Mouse (Mus musculus): Measurements from ENCODE around the gene Prdm4. TPM values are rescaled to one million over a fixed set of nuclear protein-coding genes. Genes with fewer than 3 reads are reported as not detected.
A peak's percentile ranks its signal among the peaks of the same experiment; 100 is the strongest.

The Prdm4 gene
- polyA plus RNA-seq, 1 experiment from 2014 or later = 10.1 TPM

DNA sequence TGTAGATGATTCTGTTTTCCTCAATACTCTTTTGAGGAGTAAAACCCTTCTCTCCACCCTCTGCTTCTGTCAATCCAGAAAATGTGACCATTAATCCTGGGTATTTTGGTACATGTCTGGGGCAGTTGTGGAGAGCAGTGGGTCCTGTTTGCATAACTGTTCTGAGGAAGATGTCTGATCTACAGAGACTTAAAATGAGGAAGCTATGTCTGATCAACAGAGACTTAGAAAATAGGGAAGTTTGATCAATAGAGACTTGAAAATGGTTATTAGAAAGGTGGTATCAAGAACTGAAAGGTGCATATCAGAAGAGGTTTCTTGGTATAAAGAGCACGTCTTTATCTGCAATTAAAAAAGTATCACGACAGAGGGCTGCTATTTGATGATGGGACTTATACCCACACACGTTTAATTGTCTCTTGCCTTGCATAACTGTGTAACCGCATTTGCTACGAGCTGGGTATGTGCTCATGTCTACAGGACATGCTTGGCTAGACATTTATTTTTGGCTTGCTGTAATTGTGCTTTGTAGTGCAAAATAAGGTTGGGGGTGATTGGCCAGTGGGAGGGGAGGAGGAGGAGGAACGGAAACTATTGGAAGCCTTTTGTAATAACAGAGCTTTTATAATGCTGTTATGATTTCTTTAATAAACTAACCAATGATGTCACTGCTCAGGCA is 35.0 kb upstream of the Prdm4 start:
- H3K9ac ChIP-seq (ENCODE audit: low read length) = no peak overlapping the region
- no peak overlapping the region for H3K4me3 ChIP-seq (replicated peaks; ENCODE audit: low read length)
- H3K4me1 ChIP-seq (ENCODE audit: control insufficient read depth, insufficient read depth, low read length) = peaks cover 4% of the 10 kb centered on the region; the same call in 1 of the 2 replicates
- H3K9me3 ChIP-seq (replicated peaks; ENCODE audit: control insufficient read depth, low read length) = no peaks in the 10 kb centered on the region
- WGBS = 85% methylated on average over 6 of the region's 6 CpGs
- no peaks in the 10 kb centered on the region for H3K27me3 ChIP-seq (ENCODE audit: control insufficient read depth, insufficient read depth, low read length)
- no peak overlapping the region for H3K4me2 ChIP-seq (ENCODE audit: low read depth, low read length)
- peaks cover 28% of the 10 kb centered on the region for H3K36me3 ChIP-seq (ENCODE audit: control insufficient read depth, insufficient read depth, low read length)
- ATAC-seq (ENCODE audit: insufficient read depth, low FRiP score) = no peak
- H3K27ac ChIP-seq (ENCODE audit: low read length) = no peak overlapping the region

DNA sequence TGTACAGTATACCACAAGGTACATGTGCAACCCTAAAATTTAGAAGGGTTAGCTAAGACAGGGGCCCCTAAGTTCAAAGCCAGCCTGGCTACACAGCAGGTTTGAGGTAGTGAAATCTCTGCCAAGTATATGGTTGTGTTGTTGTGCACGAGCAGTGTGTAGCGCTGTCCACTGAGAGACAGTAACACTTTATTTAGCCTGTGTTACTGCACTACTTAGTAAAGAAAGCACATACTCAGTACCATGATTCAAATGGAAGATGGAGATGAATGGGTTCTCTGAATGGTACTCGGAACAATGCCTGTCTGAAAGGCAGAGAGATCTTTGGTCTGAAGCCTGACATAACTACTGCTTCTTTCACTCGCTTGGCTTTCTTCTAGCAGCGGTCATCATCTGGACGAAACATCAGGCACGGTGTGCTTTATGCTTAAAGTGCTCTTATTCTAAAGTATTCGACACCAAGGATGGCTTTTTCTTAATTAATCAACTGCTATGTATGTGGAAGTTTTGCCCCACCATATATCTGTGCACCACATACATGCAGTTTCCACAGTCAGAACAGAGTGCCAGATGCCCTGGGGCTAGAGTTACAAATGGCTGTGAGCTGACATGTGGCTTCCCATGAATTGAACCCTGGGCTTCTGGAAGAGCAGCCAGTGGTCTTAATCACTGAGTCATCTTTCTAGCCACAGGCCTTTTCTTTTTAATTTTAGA is 31.7 kb upstream of the Prdm4 start:
- WGBS = 95% methylated on average over 8 of the region's 8 CpGs
- no peak overlapping the region for H3K27ac ChIP-seq (ENCODE audit: low read length)
- peaks cover 42% of the 10 kb centered on the region for H3K36me3 ChIP-seq (ENCODE audit: control insufficient read depth, insufficient read depth, low read length)
- H3K4me2 ChIP-seq (ENCODE audit: low read depth, low read length) = no peak overlapping the region
- H3K4me1 ChIP-seq (ENCODE audit: control insufficient read depth, insufficient read depth, low read length) = no peaks in the 10 kb centered on the region
- no peaks in the 10 kb centered on the region for H3K27me3 ChIP-seq (ENCODE audit: control insufficient read depth, insufficient read depth, low read length)
- ATAC-seq (ENCODE audit: insufficient read depth, low FRiP score) = no peak
- H3K4me3 ChIP-seq (replicated peaks; ENCODE audit: low read length) = no peak overlapping the region
- H3K9me3 ChIP-seq (replicated peaks; ENCODE audit: control insufficient read depth, low read length) = no peaks in the 10 kb centered on the region
- no peak overlapping the region for H3K9ac ChIP-seq (ENCODE audit: low read length)

DNA sequence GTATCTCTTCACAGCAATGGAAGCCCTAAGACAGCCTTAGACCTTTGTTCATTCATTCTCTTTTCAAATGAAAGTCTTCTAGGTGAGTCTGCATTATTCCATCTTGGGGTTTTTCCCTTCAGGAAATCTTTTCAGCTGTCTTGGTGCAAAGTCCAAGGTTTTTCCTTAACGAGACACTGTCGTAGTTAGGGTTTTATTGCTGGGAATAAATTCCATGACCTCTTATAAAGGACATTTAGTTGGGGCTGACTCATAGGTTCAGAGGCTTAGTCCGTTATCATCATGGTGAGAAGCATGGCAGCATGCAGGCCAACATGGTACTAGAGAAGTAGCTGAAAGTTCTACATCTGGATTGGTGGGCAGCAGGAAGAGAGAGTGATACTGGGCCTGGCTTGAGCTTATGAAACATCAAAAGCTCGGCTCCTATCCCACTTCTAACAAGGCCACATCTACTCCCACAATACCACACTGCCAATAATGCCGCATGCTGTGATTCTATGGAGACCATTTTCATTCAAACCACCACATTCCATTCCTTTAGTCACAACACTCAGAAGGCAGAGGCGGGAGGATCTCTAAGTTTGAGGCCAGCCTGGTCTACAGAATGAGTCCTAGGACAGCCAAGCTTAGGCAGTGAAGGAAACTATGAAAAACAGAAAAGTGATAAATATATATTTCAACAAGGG is 19.5 kb upstream of the Prdm4 start:
- Histone ChIP-seq H3K4me1 (ENCODE audit: control insufficient read depth, insufficient read depth, low read length) (no peaks in the 10 kb centered on the region), H3K36me3 (ENCODE audit: control insufficient read depth, insufficient read depth, low read length) (peaks cover 23% of the 10 kb centered on the region), H3K9me3 (replicated peaks; ENCODE audit: control insufficient read depth, low read length) (0 out of 2 replicates have a peak, but pooled peaks cover 8% of the 10 kb centered on the region), H3K4me2 (ENCODE audit: low read depth, low read length) (no peak overlapping the region), H3K9ac (ENCODE audit: low read length) (no peak overlapping the region), H3K27me3 (ENCODE audit: control insufficient read depth, insufficient read depth, low read length) (no peaks in the 10 kb centered on the region), H3K4me3 (replicated peaks; ENCODE audit: low read length) (no peak overlapping the region), H3K27ac (ENCODE audit: low read length) (no peak overlapping the region)
- no peak for ATAC-seq (ENCODE audit: insufficient read depth, low FRiP score)
- 93% methylated on average over 6 of the region's 6 CpGs for WGBS

DNA sequence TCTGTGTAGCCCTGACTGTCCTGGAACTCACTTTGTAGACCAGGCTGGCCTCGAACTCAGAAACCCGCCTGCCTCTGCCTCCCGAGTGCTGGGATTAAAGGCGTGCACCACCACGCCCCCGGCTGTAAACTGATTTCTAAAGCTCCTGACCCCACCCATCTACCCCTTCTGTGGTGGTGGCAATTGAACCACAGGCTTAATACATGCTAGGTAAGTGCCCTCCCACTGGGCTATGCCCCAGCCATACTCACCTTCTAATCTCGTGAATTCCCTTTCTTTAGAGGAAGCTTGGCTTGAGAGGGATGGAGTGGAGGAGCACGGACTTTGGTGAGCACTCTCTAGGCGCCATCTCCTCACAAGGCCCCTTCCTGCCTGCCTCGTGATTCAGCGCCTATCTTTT is 13.0 kb upstream of the Prdm4 start:
- no peak overlapping the region for H3K27ac ChIP-seq (ENCODE audit: low read length)
- H3K36me3 ChIP-seq (ENCODE audit: control insufficient read depth, insufficient read depth, low read length) = no peaks in the 10 kb centered on the region
- 91% methylated on average over 11 of the region's 11 CpGs for WGBS
- H3K4me1 ChIP-seq (ENCODE audit: control insufficient read depth, insufficient read depth, low read length) = no peaks in the 10 kb centered on the region
- no peak overlapping the region for H3K4me3 ChIP-seq (replicated peaks; ENCODE audit: low read length)
- no peak for ATAC-seq (ENCODE audit: insufficient read depth, low FRiP score)
- H3K4me2 ChIP-seq (ENCODE audit: low read depth, low read length) = no peak overlapping the region
- H3K27me3 ChIP-seq (ENCODE audit: control insufficient read depth, insufficient read depth, low read length) = no peaks in the 10 kb centered on the region
- no peak overlapping the region for H3K9ac ChIP-seq (ENCODE audit: low read length)
- H3K9me3 ChIP-seq (replicated peaks; ENCODE audit: control insufficient read depth, low read length) = no peaks in the 10 kb centered on the region

DNA sequence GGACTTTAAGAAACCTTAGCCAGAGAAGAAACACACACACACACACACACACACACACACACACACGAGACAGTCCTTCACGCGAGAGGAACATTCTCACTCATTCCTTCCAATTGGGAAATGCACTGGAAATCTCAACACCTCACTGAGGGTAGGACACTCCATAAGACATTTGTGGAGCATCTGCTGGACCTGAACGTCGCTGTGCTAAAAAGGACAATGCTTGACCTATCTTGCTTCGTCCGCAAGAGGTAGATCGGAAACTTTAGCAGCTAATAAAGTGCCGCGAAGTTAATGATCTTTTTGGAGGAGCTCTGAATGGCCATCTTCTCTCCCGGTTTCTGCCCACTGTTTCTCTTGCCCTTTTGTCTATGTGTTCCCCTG is 12.3 kb upstream of the Prdm4 start:
- ATAC-seq (ENCODE audit: insufficient read depth, low FRiP score) = no peak
- no peaks in the 10 kb centered on the region for H3K9me3 ChIP-seq (replicated peaks; ENCODE audit: control insufficient read depth, low read length)
- H3K27me3 ChIP-seq (ENCODE audit: control insufficient read depth, insufficient read depth, low read length) = no peaks in the 10 kb centered on the region
- no peak overlapping the region for H3K9ac ChIP-seq (ENCODE audit: low read length)
- H3K4me1 ChIP-seq (ENCODE audit: control insufficient read depth, insufficient read depth, low read length) = no peaks in the 10 kb centered on the region
- no peaks in the 10 kb centered on the region for H3K36me3 ChIP-seq (ENCODE audit: control insufficient read depth, insufficient read depth, low read length)
- H3K27ac ChIP-seq (ENCODE audit: low read length) = no peak overlapping the region
- 42% methylated on average over 11 of the region's 11 CpGs for WGBS
- H3K4me3 ChIP-seq (replicated peaks; ENCODE audit: low read length) = peak overlapping the region; percentile 51; the same call in 1 of the 2 replicates
- peak overlapping the region; percentile 93 for H3K4me2 ChIP-seq (ENCODE audit: low read depth, low read length)

DNA sequence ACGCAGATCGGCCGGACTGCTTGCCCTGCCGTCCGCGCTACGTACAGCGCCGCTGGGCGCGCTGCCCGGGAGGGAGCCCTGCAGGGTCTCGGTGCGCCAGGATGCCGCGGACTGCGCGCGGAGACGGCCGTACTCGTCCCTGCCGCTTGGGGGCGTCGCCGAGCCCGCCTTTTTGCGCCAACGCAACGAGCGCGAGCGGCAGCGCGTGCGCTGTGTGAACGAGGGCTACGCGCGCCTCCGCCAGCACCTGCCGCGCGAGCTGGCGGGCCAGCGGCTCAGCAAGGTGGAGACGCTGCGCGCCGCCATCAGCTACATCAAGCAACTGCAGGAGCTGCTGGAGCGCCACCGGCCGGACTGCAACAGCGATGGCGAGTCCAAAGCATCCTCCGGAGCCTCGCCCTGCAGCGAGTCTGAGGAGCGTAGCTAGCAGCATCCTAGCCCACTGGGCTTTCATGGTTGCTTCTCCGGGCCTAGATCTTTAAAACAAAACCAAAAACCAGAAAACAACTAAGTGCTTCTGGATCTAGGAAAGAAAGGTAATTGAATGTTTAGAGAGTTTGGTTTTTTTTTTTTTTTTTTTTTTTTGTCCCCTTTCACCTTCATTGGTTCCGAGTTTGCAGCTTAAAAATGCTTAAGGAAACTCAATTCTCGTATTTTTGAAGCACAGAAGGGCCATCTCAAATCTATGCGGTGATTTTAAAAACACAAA is 11.7 kb upstream of the Prdm4 start:
- Histone ChIP-seq H3K9me3 (replicated peaks; ENCODE audit: control insufficient read depth, low read length) (no peaks in the 10 kb centered on the region), H3K4me3 (replicated peaks; ENCODE audit: low read length) (peak overlapping the region; percentile 51), H3K36me3 (ENCODE audit: control insufficient read depth, insufficient read depth, low read length) (no peaks in the 10 kb centered on the region), H3K4me2 (ENCODE audit: low read depth, low read length) (peak overlapping the region; percentile 93), H3K27me3 (ENCODE audit: control insufficient read depth, insufficient read depth, low read length) (no peaks in the 10 kb centered on the region), H3K9ac (ENCODE audit: low read length) (peak overlapping the region; percentile 48), H3K4me1 (ENCODE audit: control insufficient read depth, insufficient read depth, low read length) (no peaks in the 10 kb centered on the region), H3K27ac (ENCODE audit: low read length) (no peak overlapping the region)
- 1% methylated on average over 63 of the region's 63 CpGs for WGBS
- peak; percentile 80; the same call in 1 of the 2 replicates for ATAC-seq (ENCODE audit: insufficient read depth, low FRiP score)

DNA sequence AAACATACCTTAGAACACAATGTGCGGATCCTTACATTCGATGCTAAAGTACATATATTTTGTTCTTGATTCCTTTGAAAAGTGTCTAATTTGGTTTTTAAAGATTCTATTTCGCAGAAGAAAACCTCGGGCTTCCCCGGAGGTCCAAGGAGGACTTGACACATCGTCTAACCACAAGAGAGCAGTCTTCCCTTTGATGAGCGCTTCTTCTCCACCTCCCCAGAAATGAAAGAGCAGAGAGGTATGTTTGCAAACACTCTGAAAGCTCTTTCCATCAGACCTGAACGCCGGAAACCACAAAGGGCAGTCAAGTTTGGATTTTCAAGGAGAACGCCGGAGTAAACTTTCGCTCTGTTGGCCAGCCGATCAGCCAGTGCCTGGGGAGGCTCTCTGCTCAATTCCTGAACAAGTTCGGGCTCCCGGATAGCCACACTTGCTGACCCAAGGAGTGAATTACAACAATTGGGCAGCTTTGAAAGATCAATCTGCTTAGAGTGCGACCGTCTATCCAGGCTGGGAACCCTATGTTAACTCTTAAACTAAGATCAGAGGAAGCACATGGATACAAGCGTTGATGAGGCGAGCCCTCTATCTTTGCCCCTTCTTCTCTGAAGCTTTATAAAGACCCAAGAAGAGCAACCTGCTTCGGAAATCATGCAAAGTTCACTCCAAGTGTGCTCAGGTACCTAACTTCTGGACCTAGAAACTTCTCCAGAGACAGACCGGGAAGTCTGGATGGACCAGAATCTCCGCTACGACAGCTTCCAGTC is 10.9 kb upstream of the Prdm4 start, which contains the start of gene Ascl4:
Gene Ascl4 (plus strand): TSS at position 6 of the 770 bp plus-strand sequence.
- Histone ChIP-seq H3K9ac (ENCODE audit: low read length) (peak within 1 kb of the TSS; percentile 48), H3K36me3 (ENCODE audit: control insufficient read depth, insufficient read depth, low read length) (no peaks in the 10 kb centered on the region), H3K4me2 (ENCODE audit: low read depth, low read length) (peak within 1 kb of the TSS; percentile 93), H3K9me3 (replicated peaks; ENCODE audit: control insufficient read depth, low read length) (no peaks in the 10 kb centered on the region), H3K27me3 (ENCODE audit: control insufficient read depth, insufficient read depth, low read length) (no peaks in the 10 kb centered on the region), H3K4me3 (replicated peaks; ENCODE audit: low read length) (peak within 1 kb of the TSS; percentile 51), H3K4me1 (ENCODE audit: control insufficient read depth, insufficient read depth, low read length) (no peaks in the 10 kb centered on the region), H3K27ac (ENCODE audit: low read length) (no peak within 1 kb of the TSS)
- whole genome bisulfite sequencing = 2% methylated on average over 23 of the region's 23 CpGs
- ATAC-seq (ENCODE audit: insufficient read depth, low FRiP score) = no peak

DNA sequence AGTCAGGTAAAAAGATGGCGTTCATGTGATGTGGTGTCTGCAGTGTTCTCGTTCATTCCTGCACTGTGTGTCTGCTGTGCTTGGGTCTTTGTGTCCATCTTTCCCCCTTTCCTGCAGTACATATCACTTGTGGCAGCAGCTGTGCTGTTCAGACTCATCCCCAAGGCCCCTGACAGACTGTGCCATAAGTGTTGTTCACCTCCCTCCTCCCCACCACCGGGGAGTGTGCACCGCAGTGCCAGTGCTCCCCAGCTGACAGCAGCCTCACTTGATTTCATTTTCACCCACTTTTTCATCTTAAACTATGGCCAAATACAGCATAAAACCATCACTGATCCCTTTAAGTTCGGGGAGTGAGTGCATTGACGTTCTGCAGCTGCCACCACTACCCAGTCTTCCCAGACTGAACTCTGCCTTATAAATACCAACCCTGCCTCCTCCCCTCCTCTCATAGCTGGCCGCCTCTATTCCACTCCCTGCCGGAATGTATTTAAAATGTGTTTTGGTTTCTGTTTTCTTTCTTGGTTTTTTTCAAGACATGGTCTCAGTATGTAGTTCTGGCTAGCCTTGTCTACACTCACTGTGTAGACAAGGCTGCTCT is 37.0 kb downstream of the Prdm4 start:
- H3K27ac ChIP-seq (ENCODE audit: low read length) = no peak overlapping the region
- H3K27me3 ChIP-seq (ENCODE audit: control insufficient read depth, insufficient read depth, low read length) = no peaks in the 10 kb centered on the region
- H3K36me3 ChIP-seq (ENCODE audit: control insufficient read depth, insufficient read depth, low read length) = peaks cover 20% of the 10 kb centered on the region; the same call in 1 of the 2 replicates
- no peak for ATAC-seq (ENCODE audit: insufficient read depth, low FRiP score)
- H3K9ac ChIP-seq (ENCODE audit: low read length) = no peak overlapping the region
- 80% methylated on average over 8 of the region's 8 CpGs for WGBS
- H3K9me3 ChIP-seq (replicated peaks; ENCODE audit: control insufficient read depth, low read length) = no peaks in the 10 kb centered on the region
- H3K4me3 ChIP-seq (replicated peaks; ENCODE audit: low read length) = no peak overlapping the region
- no peak overlapping the region for H3K4me2 ChIP-seq (ENCODE audit: low read depth, low read length)
- no peaks in the 10 kb centered on the region for H3K4me1 ChIP-seq (ENCODE audit: control insufficient read depth, insufficient read depth, low read length)

All from stomach, embryonic 16.5 days (tissue).